Mouse (Mus musculus): ENCODE results near the gene Spp1. TPM values are rescaled to one million over a fixed set of nuclear protein-coding genes. Genes with fewer than 3 reads are reported as not detected.
"Not testable (repeated sequence)": the region's sequence is repeated elsewhere in the genome, so short reads cannot be mapped to it uniquely, and the experiment has no call there.

The Spp1 gene
- polyA plus RNA-seq, 1 experiment from 2014 or later = 6.4 TPM

DNA sequence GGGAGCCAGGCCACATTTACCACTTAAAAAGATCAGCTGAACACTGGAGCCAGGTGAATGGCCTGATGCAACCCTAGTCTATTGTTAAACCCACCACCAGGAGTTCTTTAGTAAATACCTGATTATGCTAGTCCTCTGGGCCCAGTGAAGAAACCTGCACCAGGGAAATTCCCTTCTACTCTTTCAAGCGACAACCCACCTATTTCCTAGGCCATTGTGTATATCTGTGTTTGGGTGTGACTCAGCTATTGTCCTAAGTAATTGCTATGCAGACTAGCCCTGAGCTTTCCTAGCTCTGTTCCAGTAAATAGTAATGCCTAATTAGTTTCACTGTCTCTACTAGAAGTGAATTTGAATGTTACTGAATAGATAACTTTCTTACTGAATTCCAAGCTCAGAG lies 7.9 kb downstream of the Spp1 start:
- DNase-seq (ENCODE audit: low spot score) = no peak
- Histone ChIP-seq H3K9me3 (replicated peaks) (no peaks in the 10 kb centered on the region), H3K4me3 (no peak overlapping the region), H3K36me3 (no peaks in the 10 kb centered on the region), H3K27ac (no peak overlapping the region), H3K4me1 (0 out of 2 replicates have a peak, but pooled peaks cover 2% of the 10 kb centered on the region), H3K27me3 (ENCODE audit: low read depth, poor library complexity, severe bottlenecking) (peaks cover 7% of the 10 kb centered on the region)
- WGBS = 61% methylated on average over 1 of the region's 1 CpGs

DNA sequence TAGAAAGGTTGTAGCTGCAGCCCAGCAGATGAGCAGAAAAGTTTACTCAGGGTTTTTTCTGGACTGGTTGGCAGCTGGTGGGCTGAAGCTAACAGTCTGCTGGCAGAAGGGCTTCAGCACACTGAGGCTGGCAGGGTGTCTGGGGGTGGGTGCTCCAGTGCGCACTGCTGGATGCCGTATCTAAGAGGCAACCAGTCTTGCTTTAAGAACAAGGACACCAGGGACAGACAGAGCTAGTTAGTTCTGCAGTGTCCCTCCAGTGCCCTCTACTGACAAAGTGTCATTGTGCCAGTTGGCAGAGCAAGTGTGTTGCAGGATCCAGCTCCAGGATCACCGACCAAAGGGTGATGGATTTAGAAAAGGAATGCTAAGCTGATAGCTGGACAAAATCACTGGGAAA lies 11.2 kb downstream of the Spp1 start:
- DNase-seq (ENCODE audit: low spot score) = peak; percentile 48

DNA sequence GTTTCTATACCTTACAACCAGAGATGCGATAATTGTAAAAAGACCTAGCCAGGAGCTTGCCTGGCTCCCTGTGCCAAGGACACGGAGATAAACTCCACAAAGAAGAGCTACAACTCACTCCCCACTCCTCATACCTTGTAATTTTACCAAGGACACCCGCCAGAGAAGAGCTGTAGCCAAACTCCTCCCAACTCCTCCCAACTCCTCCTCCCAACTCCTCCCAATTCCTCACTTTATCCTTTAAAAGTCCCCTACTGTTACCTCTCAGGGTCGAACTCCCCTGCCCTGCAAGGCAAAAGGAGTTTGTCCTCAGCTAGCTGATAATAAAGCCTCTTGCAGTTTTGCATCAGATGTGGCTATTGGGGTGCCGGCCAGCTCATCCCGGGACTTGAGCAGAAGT lies 13.4 kb downstream of the Spp1 start:
- H3K4me1 ChIP-seq; H3K9me3 ChIP-seq (replicated peaks); H3K27ac ChIP-seq; H3K4me3 ChIP-seq; H3K36me3 ChIP-seq; DNase-seq (ENCODE audit: low spot score): not testable (repeated sequence)
- 14% methylated on average over 6 of the region's 6 CpGs for WGBS
- peaks cover 20% of the 10 kb centered on the region for H3K27me3 ChIP-seq (ENCODE audit: low read depth, poor library complexity, severe bottlenecking)

More for the DNA sequence above, 11.2 kb downstream of the Spp1 start:
- no peaks in the 10 kb centered on the region for H3K9me3 ChIP-seq (replicated peaks)
- H3K27me3 ChIP-seq (ENCODE audit: low read depth, poor library complexity, severe bottlenecking) = peaks cover 20% of the 10 kb centered on the region
- 0 out of 2 replicates have a peak, but pooled peaks cover 2% of the 10 kb centered on the region for H3K4me1 ChIP-seq
- no peak overlapping the region for H3K4me3 ChIP-seq
- no peaks in the 10 kb centered on the region for H3K36me3 ChIP-seq
- peak overlapping the region; percentile 57; the same call in 1 of the 2 replicates for H3K27ac ChIP-seq
- 20% methylated on average over 3 of the region's 3 CpGs for whole genome bisulfite sequencing

GRCm38 (mm10) chr5:104449491-104449890 lies 14.6 kb downstream of the Spp1 start:
- peaks cover 20% of the 10 kb centered on the region for H3K27me3 ChIP-seq (ENCODE audit: low read depth, poor library complexity, severe bottlenecking)
- no peaks in the 10 kb centered on the region for H3K36me3 ChIP-seq
- 0 out of 2 replicates have a peak, but pooled peaks cover 2% of the 10 kb centered on the region for H3K4me1 ChIP-seq
- H3K27ac ChIP-seq = no peak overlapping the region
- H3K9me3 ChIP-seq (replicated peaks) = no peaks in the 10 kb centered on the region
- no peak for DNase-seq (ENCODE audit: low spot score)
- WGBS = 56% methylated on average over 3 of the region's 3 CpGs
- no peak overlapping the region for H3K4me3 ChIP-seq

GRCm38 (mm10) chr5:104453075-104453474 lies 18.2 kb downstream of the Spp1 start:
- no peak overlapping the region for H3K27ac ChIP-seq
- no peaks in the 10 kb centered on the region for H3K4me1 ChIP-seq
- H3K36me3 ChIP-seq = peaks cover 8% of the 10 kb centered on the region
- H3K9me3 ChIP-seq (replicated peaks) = 0 out of 2 replicates have a peak, but pooled peaks cover 3% of the 10 kb centered on the region
- no peak for DNase-seq (ENCODE audit: low spot score)
- peaks cover 11% of the 10 kb centered on the region for H3K27me3 ChIP-seq (ENCODE audit: low read depth, poor library complexity, severe bottlenecking)
- H3K4me3 ChIP-seq = no peak overlapping the region
- WGBS = 84% methylated on average over 1 of the region's 1 CpGs

- Histone ChIP-seq H3K4me1 (peaks cover 11% of the 10 kb centered on the region), H3K9me3 (replicated peaks) (0 out of 2 replicates have a peak, but pooled peaks cover 3% of the 10 kb centered on the region), H3K4me3 (no peak overlapping the region), H3K36me3 (peaks cover 8% of the 10 kb centered on the region), H3K27ac (no peak overlapping the region), H3K27me3 (ENCODE audit: low read depth, poor library complexity, severe bottlenecking) (no peaks in the 10 kb centered on the region)
- no peak for DNase-seq (ENCODE audit: low spot score)
- 88% methylated on average over 6 of the region's 6 CpGs for WGBS
Observed at GRCm38 (mm10) chr5:104454564-104454963, 19.6 kb downstream of the Spp1 start.

GRCm38 (mm10) chr5:104458832-104459705 lies 24.2 kb downstream of the Spp1 start, which contains the start of gene Pkd2:
Pkd2 (plus strand) TSS chr5:104459450.
- Histone ChIP-seq H3K4me3 (peak within 1 kb of the TSS; percentile 85), H3K4me1 (peaks cover 25% of the 10 kb centered on the region), H3K9me3 (replicated peaks) (0 out of 2 replicates have a peak, but pooled peaks cover 3% of the 10 kb centered on the region), H3K36me3 (peaks cover 27% of the 10 kb centered on the region), H3K27me3 (ENCODE audit: low read depth, poor library complexity, severe bottlenecking) (no peaks in the 10 kb centered on the region), H3K27ac (peak within 1 kb of the TSS; percentile 99)
- WGBS = 12% methylated on average over 46 of the region's 46 CpGs
- DNase-seq (ENCODE audit: low spot score) = peak; percentile 89

DNA sequence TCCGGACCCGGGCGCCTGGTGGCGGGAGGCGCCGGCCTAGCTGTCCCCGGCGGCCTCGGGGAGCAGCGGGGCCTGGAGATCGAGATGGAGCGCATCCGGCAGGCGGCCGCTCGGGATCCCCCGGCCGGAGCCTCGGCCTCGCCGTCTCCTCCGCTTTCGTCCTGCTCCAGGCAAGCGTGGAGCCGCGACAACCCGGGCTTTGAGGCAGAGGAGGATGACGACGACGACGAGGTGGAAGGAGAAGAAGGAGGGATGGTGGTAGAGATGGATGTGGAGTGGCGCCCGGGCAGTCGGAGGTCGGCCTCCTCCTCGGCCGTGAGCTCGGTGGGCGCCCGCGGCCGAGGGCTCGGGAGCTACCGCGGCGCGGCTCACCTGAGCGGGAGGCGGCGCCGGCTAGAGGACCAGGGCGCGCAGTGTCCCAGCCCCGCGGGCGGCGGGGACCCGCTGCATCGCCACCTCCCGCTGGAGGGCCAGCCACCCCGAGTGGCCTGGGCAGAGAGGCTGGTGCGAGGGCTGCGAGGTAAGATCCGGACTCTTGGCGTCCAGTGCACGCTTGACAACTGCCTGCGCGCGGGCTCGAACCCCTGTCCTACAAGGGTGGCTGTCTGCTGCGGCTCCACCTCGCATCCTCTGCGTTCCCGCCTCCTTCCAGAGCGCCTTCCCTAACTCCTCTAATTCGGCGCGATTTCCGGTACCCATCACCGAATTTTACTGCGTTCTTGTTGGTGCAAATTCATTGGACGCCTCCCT lies 25.0 kb downstream of the Spp1 start:
- Histone ChIP-seq H3K4me1 (peaks cover 25% of the 10 kb centered on the region), H3K36me3 (peaks cover 35% of the 10 kb centered on the region), H3K4me3 (peak overlapping the region; percentile 85), H3K9me3 (replicated peaks) (0 out of 2 replicates have a peak, but pooled peaks cover 3% of the 10 kb centered on the region), H3K27me3 (ENCODE audit: low read depth, poor library complexity, severe bottlenecking) (no peaks in the 10 kb centered on the region), H3K27ac (peak overlapping the region; percentile 99)
- DNase-seq (ENCODE audit: low spot score) = peak; percentile 82
- under 1% methylated on average over 82 of the region's 82 CpGs for WGBS

GRCm38 (mm10) chr5:104460456-104460838 lies 25.5 kb downstream of the Spp1 start:
- peaks cover 41% of the 10 kb centered on the region for H3K36me3 ChIP-seq

GRCm38 (mm10) chr5:104460856-104461255 lies 25.9 kb downstream of the Spp1 start:
- H3K27ac ChIP-seq = peak overlapping the region; percentile 99; the same call in 1 of the 2 replicates
- no peaks in the 10 kb centered on the region for H3K27me3 ChIP-seq (ENCODE audit: low read depth, poor library complexity, severe bottlenecking)
- 62% methylated on average over 7 of the region's 7 CpGs for WGBS
- H3K36me3 ChIP-seq = peaks cover 45% of the 10 kb centered on the region
- H3K4me1 ChIP-seq = peaks cover 25% of the 10 kb centered on the region
- H3K9me3 ChIP-seq (replicated peaks) = 0 out of 2 replicates have a peak, but pooled peaks cover 3% of the 10 kb centered on the region
- peak; percentile 42 for DNase-seq (ENCODE audit: low spot score)
- H3K4me3 ChIP-seq = peak overlapping the region; percentile 85

More at GRCm38 (mm10) chr5:104460456-104460838, 25.5 kb downstream of the Spp1 start:
- 0 out of 2 replicates have a peak, but pooled peaks cover 3% of the 10 kb centered on the region for H3K9me3 ChIP-seq (replicated peaks)
- peak overlapping the region; percentile 85 for H3K4me3 ChIP-seq
- peaks cover 25% of the 10 kb centered on the region for H3K4me1 ChIP-seq
- no peak for DNase-seq (ENCODE audit: low spot score)
- no peaks in the 10 kb centered on the region for H3K27me3 ChIP-seq (ENCODE audit: low read depth, poor library complexity, severe bottlenecking)
- WGBS = 53% methylated on average over 3 of the region's 3 CpGs
- peak overlapping the region; percentile 99 for H3K27ac ChIP-seq

DNA sequence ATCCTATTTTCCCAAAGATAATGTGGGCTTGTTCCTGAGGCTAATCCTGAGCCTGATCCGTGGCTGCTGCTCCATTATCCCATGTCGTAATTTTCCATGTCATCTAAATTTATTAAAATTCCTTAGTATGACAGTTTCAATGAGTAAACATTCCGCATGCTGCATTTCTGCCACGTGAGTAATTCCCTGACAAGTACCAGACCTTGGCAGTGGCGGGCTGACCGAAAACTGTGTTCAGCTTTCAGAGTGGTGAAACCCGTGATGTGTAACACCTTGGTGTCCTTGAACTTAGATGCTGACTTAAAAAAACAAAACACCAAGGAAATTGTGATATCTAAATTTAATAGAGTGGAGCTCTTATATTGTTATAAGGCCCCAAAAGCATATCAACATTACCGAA lies 30.4 kb downstream of the Spp1 start:
- peaks cover 7% of the 10 kb centered on the region; the same call in 1 of the 2 replicates for H3K4me1 ChIP-seq
- no peaks in the 10 kb centered on the region for H3K9me3 ChIP-seq (replicated peaks)
- DNase-seq (ENCODE audit: low spot score) = no peak
- H3K27ac ChIP-seq = no peak overlapping the region
- no peaks in the 10 kb centered on the region for H3K27me3 ChIP-seq (ENCODE audit: low read depth, poor library complexity, severe bottlenecking)
- peaks cover 77% of the 10 kb centered on the region for H3K36me3 ChIP-seq
- WGBS = 90% methylated on average over 8 of the region's 8 CpGs
- H3K4me3 ChIP-seq = no peak overlapping the region

- H3K27me3 ChIP-seq (ENCODE audit: low read depth, poor library complexity, severe bottlenecking) = no peaks in the 10 kb centered on the region
- no peak for DNase-seq (ENCODE audit: low spot score)
- H3K4me3 ChIP-seq = no peak overlapping the region
- peaks cover 3% of the 10 kb centered on the region; the same call in 1 of the 2 replicates for H3K4me1 ChIP-seq
- peaks cover 82% of the 10 kb centered on the region for H3K36me3 ChIP-seq
- WGBS = 86% methylated on average over 12 of the region's 12 CpGs
- H3K27ac ChIP-seq = no peak overlapping the region
- H3K9me3 ChIP-seq (replicated peaks) = no peaks in the 10 kb centered on the region
Observed at GRCm38 (mm10) chr5:104465731-104466130, 30.8 kb downstream of the Spp1 start.

Measured in limb, embryonic 10.5 days (tissue).